Mouse (Mus musculus) MEL (cell line): ENCODE measurements around the gene Sln.
A peak's percentile ranks its signal among the peaks of the same experiment; 100 is the strongest.

Source experiments
- ETS1 ChIP-seq: IDR thresholded peaks from 2 replicates; pipeline ENCODE4 v1.6.1; 2012; ENCODE audit warnings: low read depth, mild to moderate bottlenecking, inconsistent platforms, low read length, improper control_type of control experiment, moderate library complexity
- GATA1 ChIP-seq: IDR thresholded peaks from 2 replicates; pipeline ENCODE4 v1.6.1; 2011; ENCODE audit warnings: low read depth, low read length, improper control_type of control experiment
- MAFK ChIP-seq: IDR thresholded peaks from 2 replicates; pipeline ENCODE4 v1.6.1; 2011; ENCODE audit warnings: low read depth, mild to moderate bottlenecking, low read length, improper control_type of control experiment, borderline replicate concordance
- POLR2A ChIP-seq, 2 experiments: IDR thresholded peaks; 2 replicates each; pipeline ENCODE4 v1.6.1; 2011 to 2012; ENCODE audit warnings: low read length in 2 of 2, mild to moderate bottlenecking in 2 of 2, control low read depth in 1 of 2, improper control_type of control experiment in 1 of 2, low read depth in 1 of 2, moderate library complexity in 1 of 2; ENCODE audit not compliant: control insufficient read depth in 1 of 2, insufficient read depth in 1 of 2, poor library complexity in 1 of 2
- TCF12 ChIP-seq: IDR thresholded peaks from 2 replicates; pipeline ENCODE4 v1.6.1; 2014; ENCODE audit warnings: low read depth, mild to moderate bottlenecking, inconsistent platforms, low read length, improper control_type of control experiment, moderate library complexity

DNA sequence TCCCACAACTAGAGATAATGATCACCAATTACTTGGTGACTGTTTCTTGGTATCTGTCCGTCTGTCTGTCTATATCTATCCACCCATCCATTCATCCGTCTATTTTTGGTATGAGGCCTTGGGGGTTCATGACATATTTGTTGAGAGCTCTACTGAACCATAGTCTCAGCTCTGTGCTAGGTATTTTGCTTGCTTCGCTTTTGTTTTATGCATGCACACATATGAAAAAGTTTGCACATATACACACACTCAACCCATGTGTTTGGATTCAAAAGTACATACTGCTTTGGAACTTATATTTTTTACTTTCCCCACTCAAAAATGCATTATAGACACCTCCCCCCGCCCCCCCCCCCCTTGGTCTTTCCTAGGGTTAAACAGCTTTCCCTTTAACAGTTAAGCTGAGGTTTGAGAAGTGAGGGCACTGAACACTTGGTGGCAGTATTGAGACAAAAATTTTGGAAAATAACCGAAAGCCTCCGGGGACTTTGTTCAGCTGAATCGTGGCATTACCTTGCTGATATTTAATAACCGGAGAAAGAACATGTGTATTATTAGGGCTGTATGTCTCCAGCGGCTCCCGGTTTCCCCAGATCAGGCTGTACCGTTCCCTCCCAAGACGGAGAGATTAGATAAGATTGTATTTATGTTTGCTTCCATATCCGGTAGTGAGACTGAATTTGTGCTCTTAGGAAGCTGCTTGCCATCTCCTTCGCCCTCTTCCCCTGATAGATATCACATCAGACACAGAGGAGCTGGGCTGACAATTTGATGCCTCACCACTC lies 20.7 kb upstream of the Sln start:
- no peak for TF ChIP-seq POLR2A (IDR thresholded peaks at IDR 0.05; ENCODE audit: control insufficient read depth in 1 of 2, insufficient read depth in 1 of 2, low read depth in 1 of 2, low read length in 2 of 2, poor library complexity in 1 of 2)
- peak; percentile 36; the same call in 1 of the 2 replicates for TF ChIP-seq GATA1
- no peak for TF ChIP-seq ETS1
- TF ChIP-seq TCF12 = no peak
- no peak for TF ChIP-seq MAFK
